Mouse (Mus musculus): Measurements from ENCODE around the gene Rrp12. TPM values are rescaled to one million over a fixed set of nuclear protein-coding genes. Genes with fewer than 3 reads are reported as not detected.

The Rrp12 gene
- polyA plus RNA-seq, 1 experiment = 2.1 TPM

DNA sequence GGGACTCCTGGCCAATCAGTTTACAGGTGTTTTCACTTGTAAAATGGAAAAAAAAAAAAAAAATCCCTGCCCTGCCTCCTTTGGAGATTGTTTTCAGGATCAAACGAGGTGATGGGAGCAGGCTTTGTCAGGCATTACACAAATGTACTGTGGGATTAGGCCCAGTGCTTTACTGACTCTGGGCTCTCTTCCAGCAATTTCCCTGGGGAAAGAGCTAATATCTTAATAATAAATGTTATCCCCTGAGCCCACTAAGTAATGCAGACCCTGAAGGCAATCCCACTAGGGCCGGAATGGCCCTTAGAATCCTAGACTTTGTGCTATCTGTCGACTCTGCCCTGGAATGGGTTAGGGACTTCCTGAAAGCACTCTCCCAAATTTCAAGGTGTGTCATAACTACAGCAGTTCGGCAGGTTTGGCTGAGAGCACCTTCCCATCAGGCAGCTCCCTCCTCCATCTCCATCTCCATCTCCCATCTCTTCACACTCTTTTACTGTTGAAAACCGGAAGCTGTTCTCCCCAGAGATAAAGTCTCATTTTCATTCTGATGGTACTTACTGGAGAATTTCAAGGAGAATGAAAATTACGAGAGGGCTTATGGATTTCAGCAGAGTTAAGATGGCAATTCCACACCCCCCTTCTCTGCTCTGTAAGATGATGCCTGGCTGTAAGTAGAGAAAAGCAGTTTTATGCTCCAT, 45.8 kb downstream of the Rrp12 start:
- Histone ChIP-seq H3K4me1 (ENCODE audit: control insufficient read depth, insufficient read depth, low read length) (peaks cover 8% of the 10 kb centered on the region), H3K4me3 (ENCODE audit: insufficient read depth, low read length) (no peak overlapping the region), H3K27ac (ENCODE audit: insufficient read depth, low read depth, low read length) (no peak overlapping the region)
- no peak for TF ChIP-seq CTCF (IDR thresholded peaks at IDR 0.05; ENCODE audit: low read depth, low read length)
- no peak for TF ChIP-seq POLR2A (IDR thresholded peaks at IDR 0.05; ENCODE audit: borderline replicate concordance, low read depth, low read length)

DNA sequence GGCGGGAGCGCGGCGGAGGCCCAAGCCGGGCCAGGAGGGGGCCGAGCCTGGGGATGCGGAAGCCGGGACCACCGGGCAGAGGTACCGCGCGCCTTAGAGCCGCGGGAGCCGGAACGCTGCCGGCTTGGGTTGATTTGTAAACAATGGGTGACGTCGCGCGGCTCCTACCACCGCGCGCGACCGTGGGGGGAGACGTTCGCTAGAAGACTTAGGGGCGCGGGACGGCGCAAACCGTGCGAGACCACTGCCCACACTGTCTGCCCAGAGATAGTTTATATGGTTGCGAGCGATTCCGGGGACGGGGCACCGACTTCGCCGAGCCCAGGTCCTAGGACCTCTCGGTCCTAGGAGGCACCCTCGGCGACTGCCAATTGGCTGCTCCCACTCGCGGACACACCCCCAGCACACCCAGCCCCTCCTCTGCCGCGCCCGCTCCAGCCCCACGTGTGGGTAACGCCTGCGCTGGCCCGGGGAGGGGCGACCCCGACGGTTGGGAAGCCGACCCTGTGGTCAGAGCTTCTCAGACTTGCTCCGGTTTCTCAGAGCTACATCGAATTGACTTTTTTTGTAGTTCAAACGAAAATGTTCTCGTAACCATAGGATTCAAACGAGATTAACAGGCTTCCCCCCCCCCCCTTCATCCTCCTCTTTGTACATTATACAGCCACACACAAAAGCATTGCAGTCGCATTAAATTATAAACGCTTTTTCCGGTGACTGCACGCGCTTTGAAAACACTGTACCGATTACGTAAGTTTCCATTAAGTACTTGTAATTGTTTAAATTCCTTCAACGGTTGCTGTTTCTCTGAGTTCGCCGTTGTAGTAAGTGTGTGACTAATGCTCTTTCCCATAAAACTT, 47.8 kb downstream of the Rrp12 start, which contains the start of gene Frat2:
TSS of gene Frat2 (minus strand) at position 141 of the 860 bp plus-strand sequence.
- no peak for TF ChIP-seq POLR2A (IDR thresholded peaks at IDR 0.05; ENCODE audit: borderline replicate concordance, low read depth, low read length)
- TF ChIP-seq CTCF (IDR thresholded peaks at IDR 0.05; ENCODE audit: low read depth, low read length) = no peak
- Histone ChIP-seq H3K4me1 (ENCODE audit: control insufficient read depth, insufficient read depth, low read length) (peaks cover 8% of the 10 kb centered on the region), H3K27ac (ENCODE audit: insufficient read depth, low read depth, low read length) (peak within 1 kb of the TSS; percentile 97), H3K4me3 (ENCODE audit: insufficient read depth, low read length) (peak within 1 kb of the TSS; percentile 91)

DNA sequence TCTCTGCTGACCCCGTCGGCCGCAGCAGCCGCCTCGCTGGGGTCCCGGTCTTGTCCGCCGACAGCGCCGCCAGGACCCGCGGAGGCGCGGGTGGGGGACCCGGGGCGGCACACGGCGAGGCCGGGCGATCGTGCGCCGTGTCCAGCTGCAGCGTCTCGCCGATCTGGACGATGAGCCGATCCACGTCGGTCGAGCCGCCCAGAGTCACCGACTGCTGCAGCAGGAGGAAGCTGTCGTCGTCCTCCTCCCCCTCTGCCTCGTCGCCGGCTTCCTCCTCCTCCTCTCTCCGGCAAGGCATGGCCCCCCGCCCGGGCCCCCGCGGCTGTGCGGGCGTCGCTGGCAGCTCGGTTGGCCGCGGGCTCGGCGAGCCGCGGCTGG, 48.4 kb downstream of the Rrp12 start:
- Histone ChIP-seq H3K4me3 (ENCODE audit: insufficient read depth, low read length) (peak overlapping the region; percentile 91), H3K27ac (ENCODE audit: insufficient read depth, low read depth, low read length) (peak overlapping the region; percentile 97; the same call in 1 of the 2 replicates), H3K4me1 (ENCODE audit: control insufficient read depth, insufficient read depth, low read length) (peaks cover 12% of the 10 kb centered on the region)

DNA sequence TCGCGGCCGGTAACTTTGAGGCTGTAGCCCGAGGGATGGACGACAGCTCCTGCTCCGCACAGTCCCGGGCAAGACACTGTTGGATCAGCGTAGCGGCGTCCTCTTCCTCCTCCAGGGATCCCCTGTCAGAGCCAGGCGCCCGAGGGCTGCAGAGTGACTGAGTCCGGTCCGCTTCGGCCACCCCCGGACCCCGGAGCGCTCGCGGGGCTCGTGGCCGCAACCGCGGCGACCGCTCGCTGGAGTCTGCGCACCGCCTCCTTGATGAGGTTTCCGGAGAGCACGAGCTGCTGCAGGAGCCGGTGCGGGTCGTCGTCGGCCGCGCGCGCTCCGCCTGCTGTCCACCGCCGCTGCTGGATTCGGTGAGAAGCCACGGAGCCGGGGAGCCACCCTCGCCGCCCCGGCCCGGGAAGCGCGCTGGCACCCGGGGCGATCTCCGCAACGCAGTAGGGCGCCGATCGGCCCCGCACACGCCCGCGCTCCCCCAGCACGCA, 48.8 kb downstream of the Rrp12 start:
- TF ChIP-seq POLR2A (IDR thresholded peaks at IDR 0.05; ENCODE audit: borderline replicate concordance, low read depth, low read length) = no peak
- TF ChIP-seq CTCF (IDR thresholded peaks at IDR 0.05; ENCODE audit: low read depth, low read length) = no peak
- Histone ChIP-seq H3K27ac (ENCODE audit: insufficient read depth, low read depth, low read length) (peak overlapping the region; percentile 97; the same call in 1 of the 2 replicates), H3K4me3 (ENCODE audit: insufficient read depth, low read length) (peak overlapping the region; percentile 91), H3K4me1 (ENCODE audit: control insufficient read depth, insufficient read depth, low read length) (peaks cover 16% of the 10 kb centered on the region)

DNA sequence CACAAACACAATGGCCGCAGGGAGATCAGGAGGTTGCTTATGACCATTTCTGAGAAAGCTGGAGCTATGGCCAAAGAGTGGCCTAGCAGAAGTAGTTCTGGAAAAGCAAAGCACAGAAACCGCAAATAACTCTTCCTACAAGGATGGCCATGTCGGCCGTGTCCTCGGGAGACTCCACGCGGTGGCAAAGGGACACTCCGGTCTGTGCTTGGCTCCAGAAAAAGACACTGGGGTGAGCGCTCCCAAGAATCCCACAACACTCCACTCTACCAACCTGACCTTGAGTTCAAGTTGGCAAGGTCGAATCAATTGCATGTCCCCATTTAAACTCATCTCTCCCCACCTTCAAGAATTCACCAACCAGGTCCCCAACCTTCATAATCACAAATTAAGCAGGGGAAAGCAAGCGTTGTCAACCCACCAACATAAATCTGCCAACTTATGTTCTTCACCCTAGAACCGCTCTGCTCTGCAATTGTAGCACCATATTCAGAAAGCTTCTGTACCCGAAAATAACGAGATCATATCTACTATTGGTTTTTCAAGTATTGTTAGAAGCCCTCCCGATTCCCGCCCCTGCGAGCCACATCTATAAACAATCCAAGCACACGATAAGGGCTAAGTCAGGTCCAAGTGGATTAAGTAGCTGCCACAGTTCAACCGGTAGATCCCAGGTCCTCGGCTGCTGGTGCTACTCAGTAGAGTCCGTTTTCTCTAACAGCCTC, 49.4 kb downstream of the Rrp12 start:
- no peak for TF ChIP-seq POLR2A (IDR thresholded peaks at IDR 0.05; ENCODE audit: borderline replicate concordance, low read depth, low read length)
- TF ChIP-seq CTCF (IDR thresholded peaks at IDR 0.05; ENCODE audit: low read depth, low read length) = no peak; the same call in 1 of the 2 replicates
- peaks cover 16% of the 10 kb centered on the region for H3K4me1 ChIP-seq (ENCODE audit: control insufficient read depth, insufficient read depth, low read length)
- H3K27ac ChIP-seq (ENCODE audit: insufficient read depth, low read depth, low read length) = peak overlapping the region; percentile 97; the same call in 1 of the 2 replicates
- H3K4me3 ChIP-seq (ENCODE audit: insufficient read depth, low read length) = peak overlapping the region; percentile 91

DNA sequence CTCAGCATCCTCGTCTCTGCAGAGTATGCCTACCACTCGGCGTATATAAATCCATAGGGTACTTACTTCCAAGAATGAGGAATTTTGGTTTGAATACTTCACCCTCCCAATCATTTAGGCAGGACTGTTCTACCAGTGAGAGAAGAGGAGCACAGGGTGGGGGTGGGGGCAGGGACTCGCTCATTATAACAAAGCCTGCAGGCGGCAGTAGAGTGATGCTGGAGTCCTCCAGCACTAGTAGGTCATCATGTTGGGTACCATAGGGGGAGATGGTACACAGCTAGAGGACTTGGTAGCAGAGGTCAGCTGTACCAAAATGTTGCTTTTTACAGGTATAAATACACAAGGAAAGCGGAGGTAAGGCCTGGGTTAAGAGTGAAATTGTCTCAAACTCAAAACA, 51.6 kb downstream of the Rrp12 start:
- H3K27ac ChIP-seq (ENCODE audit: insufficient read depth, low read depth, low read length) = no peak overlapping the region
- peaks cover 13% of the 10 kb centered on the region for H3K4me1 ChIP-seq (ENCODE audit: control insufficient read depth, insufficient read depth, low read length)
- H3K4me3 ChIP-seq (ENCODE audit: insufficient read depth, low read length) = no peak overlapping the region
- TF ChIP-seq CTCF (IDR thresholded peaks at IDR 0.05; ENCODE audit: low read depth, low read length) = no peak
- TF ChIP-seq POLR2A (IDR thresholded peaks at IDR 0.05; ENCODE audit: borderline replicate concordance, low read depth, low read length) = no peak

DNA sequence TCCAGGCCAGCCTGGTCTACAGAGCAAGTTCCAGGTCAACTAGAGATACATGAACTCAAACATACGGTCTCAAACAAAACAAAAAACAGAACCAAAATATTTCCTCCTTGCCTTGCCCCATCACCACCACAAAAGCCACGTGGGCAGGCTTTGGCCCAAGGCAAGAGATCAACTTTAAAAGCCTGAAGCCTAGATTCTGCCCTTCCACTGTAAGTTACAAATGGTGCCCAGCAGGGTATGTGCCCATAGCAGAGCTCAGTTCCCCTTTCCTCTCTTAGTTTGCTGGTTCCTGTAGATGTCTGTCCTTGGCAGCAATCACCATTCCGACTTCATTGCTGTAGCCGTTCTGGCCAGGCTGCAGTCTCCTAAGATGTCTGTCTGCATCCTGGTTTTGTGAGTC, 53.3 kb downstream of the Rrp12 start:
- TF ChIP-seq CTCF (IDR thresholded peaks at IDR 0.05; ENCODE audit: low read depth, low read length) (no peak), POLR2A (IDR thresholded peaks at IDR 0.05; ENCODE audit: borderline replicate concordance, low read depth, low read length) (no peak)
- no peak overlapping the region for H3K27ac ChIP-seq (ENCODE audit: insufficient read depth, low read depth, low read length)
- H3K4me3 ChIP-seq (ENCODE audit: insufficient read depth, low read length) = no peak overlapping the region
- peaks cover 13% of the 10 kb centered on the region for H3K4me1 ChIP-seq (ENCODE audit: control insufficient read depth, insufficient read depth, low read length)

DNA sequence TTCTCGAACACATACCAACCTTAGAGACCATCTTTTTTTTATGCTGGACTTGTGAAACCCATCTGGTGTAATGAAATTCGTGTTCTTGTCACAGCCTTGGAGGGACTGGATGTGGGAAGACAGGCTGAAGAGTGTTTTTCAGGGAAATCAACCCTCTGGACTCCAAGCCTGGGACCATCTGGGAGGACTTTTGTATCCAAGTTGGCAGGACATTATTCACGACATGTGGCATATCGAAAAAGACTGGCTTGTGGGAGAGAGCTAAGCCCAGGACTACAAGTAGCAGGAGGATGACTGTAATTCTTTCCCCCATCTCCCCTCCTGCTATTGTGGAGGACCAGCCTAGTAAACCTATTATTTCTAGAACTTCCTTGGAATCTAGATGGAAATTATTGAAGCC, 53.8 kb downstream of the Rrp12 start:
- TF ChIP-seq POLR2A (IDR thresholded peaks at IDR 0.05; ENCODE audit: borderline replicate concordance, low read depth, low read length) = no peak
- Histone ChIP-seq H3K27ac (ENCODE audit: insufficient read depth, low read depth, low read length) (no peak overlapping the region), H3K4me3 (ENCODE audit: insufficient read depth, low read length) (no peak overlapping the region), H3K4me1 (ENCODE audit: control insufficient read depth, insufficient read depth, low read length) (peaks cover 13% of the 10 kb centered on the region)

DNA sequence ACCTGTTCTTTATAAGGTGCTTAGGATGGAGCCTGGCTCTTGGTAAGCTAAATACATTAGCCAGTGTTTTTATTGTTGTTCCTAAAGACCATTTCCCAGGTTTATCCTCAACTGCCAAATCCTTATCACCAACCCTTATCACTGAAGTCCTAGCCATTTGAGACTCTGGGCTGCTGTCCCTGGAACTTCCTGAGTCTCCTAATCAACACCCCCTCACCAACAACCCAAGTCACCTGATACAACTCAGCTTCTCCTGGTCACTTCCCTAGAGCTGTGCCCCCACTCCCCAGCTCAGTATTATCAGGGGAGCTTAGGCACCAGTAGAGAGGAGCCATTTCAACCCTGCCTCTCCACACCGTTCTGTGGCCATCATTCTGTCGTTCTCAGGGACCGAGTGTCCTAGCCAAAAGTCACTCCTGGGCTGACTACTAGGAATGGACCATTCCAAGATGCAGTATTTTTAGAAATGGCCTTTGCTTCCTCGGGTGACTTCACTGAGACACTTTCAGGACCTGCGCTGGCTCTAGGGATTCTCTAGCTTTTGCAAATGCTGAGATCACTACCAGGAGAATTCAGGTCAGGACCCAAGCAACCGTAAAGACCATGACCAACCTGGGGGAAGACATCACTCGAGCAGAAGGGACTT, 54.7 kb downstream of the Rrp12 start:
- no peak overlapping the region for H3K27ac ChIP-seq (ENCODE audit: insufficient read depth, low read depth, low read length)
- TF ChIP-seq CTCF (IDR thresholded peaks at IDR 0.05; ENCODE audit: low read depth, low read length) = no peak
- no peak for TF ChIP-seq POLR2A (IDR thresholded peaks at IDR 0.05; ENCODE audit: borderline replicate concordance, low read depth, low read length)
- peaks cover 13% of the 10 kb centered on the region for H3K4me1 ChIP-seq (ENCODE audit: control insufficient read depth, insufficient read depth, low read length)
- H3K4me3 ChIP-seq (ENCODE audit: insufficient read depth, low read length) = no peak overlapping the region
